Mouse (Mus musculus) kidney, adult 18-20 months (tissue): ENCODE data around the gene Atp5e.

ENCODE experiments used
- DNase-seq: peaks from one replicate; pipeline ENCODE4 v3.0.0; 2021

The Atp5e gene

DNA sequence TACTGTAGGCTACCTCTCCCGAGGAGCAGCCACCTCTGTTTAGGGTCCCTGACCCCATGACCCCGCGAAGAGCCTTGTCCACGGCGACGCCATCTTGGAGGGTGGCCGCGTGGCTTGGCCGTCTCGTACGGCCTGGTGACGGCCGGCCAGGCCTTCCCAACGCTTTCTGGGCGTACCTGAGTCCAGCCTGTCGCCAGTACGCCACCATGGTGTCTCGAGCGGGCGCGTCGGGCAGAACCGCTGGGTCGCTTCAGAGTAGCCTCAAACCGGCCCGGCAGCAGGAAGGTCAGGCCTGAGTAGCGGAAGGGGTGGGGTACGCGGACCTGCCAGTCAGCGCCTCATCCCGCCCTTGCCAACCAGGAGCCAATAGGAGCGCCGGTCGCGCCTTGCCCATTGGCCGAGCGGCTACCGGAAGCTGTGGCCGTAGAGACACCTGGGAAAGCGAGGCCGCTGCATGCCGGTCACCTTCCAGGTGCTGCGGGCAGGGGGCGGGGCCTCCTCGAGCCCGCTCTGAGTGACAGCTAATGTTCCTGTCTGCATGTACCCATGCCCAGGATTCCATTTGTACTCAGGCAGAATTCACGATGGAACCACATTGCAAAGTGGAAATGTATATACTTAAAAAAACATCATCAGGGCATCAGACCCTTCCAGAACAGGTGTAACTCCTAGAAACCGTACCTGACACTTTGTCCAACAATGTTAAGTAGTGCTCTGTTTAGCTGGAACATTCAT is at the start of gene Atp5e:
Gene Atp5e, minus strand, starts transcription at position 317 of the 735 bp plus-strand sequence.
- DNase-seq: peak; percentile 96

GRCm38 (mm10) chr2:174509825-174510224 is 45.9 kb upstream of the Atp5e start:
- no peak for DNase-seq

DNA sequence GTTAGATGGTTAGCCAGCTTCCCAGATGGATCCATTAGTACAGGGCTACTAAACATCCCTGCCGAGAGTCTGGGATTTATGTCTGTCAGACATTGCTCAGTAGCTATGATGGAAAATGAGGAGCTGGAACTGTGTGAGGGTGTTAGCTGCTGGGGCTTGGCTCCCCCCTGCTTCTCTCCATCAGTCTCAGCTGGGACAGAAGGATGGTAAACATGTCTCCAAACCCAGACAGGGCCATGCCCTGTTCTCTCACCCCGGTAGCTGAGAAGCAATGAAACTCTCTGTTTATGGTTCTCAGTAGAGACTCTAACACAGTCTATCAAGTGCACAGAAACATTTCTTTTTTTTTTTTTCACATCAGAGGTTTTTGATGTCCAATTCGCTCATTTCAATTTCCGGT is 44.1 kb upstream of the Atp5e start:
- no peak for DNase-seq

DNA sequence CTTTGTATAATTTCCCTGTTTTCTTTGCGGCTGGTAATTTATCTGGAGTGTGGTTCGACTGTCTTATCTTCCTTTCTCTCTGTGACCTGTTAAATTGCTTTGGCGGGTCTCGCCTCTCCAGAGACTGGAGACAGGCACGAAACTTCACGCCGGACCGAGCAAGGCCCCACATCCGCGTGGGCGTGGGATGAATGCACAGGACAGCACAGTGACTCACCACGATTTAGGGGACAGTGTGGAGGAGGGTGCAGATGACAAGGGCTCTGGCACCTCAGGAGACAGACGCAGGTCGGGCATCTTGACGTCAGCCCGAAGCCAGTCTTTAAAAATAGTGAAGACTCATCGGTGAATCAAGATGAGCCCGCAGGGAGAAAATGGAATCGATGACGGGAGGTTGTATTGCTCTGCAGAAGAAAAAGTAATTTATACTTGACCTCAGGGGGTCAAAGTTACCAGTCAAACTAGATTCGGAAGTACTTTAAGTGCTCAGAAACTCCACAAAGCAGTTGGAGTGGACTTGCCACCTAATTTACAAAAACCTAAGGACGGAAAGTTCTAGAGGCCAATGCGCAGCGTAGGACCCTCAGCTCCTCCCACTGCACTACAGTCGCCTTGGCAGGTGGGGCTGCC is 39.0 kb upstream of the Atp5e start:
- DNase-seq: no peak

DNA sequence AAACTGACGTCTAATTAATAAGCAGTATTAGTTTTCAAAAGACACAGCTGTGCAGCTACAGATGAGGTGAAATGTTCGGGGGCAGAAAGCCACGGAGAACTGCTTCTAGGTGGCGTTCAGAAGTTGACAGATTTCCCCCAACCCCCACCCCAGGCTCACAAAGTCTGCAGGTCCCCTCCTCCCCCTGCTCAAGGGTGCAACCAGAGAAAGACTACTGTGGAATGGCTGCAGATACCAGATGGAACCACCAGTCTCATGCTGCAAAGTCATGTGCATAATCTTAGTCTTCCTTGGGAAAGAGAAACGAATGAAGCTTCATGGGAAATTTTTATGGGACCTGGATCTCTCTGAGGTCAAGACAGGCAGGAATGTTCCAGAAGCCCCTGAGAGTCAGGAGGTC is 38.4 kb upstream of the Atp5e start:
- no peak for DNase-seq

GRCm38 (mm10) chr2:174501517-174501916 is 37.6 kb upstream of the Atp5e start:
- no peak for DNase-seq

- no peak for DNase-seq
Measured at GRCm38 (mm10) chr2:174500814-174501503, 37.1 kb upstream of the Atp5e start.

DNA sequence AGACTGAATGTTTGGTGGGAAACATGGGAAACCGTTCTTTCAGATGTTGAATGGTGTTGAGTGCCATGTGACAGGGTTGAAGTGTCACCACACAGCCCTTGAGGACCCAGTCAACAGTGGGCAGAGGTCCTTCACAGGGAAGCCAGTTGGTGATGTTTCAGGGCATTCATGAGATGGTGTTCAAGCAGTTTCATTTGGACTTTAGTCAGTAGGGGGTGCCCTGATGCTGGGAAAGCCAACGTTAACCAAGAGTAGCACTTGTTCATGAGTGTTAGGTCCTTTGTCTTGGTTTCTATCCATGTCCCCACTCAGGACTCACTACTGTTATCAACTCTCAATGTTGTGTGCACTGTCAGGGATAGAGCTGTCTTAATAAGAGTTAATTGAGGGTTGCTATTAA is 29.0 kb upstream of the Atp5e start:
- no peak for DNase-seq

- no peak for DNase-seq
Measured at GRCm38 (mm10) chr2:174487005-174487404, 23.1 kb upstream of the Atp5e start.

DNA sequence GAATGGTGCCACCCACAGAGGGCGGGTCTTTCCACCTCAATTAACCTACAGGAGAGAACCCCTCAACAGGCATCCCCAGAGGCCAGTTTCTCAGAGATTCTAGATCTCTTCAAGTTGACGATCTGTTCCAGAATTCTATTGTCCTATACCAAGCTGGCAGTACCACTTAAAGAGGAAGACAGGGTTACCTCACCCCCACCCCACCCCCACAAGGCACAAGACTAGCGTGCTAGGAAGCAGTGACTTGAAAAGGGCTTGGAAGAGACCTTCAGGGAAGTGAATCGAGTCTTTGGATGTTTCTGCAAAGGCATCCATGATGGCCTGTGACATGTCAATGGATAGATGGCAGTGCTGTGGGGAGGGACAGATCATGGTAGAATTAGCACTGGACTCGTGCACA is 14.8 kb upstream of the Atp5e start:
- DNase-seq: no peak

DNA sequence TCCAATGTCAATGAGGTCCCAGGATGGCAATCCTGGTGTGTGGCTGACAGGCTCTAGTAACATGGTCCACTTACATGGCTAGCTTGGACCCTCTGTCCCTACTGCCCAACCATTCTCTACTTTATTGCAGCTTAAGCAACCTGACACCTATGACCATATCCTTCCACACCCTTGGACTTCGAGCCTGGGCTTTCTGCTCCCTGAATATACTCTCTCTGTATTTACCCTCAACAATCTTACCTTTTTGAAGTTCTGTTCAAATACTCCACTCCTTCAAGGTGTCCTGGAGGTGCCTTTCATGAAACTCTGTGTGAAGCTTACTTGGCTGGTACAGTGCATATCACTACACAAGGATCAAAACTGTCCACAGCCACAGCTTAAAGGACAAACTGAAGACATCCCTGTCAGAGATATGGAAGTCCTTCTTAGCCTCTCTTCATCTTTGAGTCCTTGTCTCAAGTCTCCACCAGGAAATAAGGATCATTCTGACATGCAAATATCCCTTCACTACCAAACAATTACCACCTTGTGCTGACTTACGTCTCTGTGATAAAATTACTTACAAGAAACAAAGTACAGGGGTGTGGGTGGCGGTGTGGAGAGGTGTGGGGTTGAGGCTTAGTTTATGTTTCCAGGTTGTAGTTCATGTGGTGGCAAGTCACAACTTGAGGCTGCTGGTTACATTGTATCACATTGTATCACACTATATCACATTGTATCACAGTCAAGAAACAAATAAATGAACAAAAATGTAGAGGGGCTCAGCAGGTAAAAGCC is 13.8 kb upstream of the Atp5e start:
- DNase-seq: no peak

DNA sequence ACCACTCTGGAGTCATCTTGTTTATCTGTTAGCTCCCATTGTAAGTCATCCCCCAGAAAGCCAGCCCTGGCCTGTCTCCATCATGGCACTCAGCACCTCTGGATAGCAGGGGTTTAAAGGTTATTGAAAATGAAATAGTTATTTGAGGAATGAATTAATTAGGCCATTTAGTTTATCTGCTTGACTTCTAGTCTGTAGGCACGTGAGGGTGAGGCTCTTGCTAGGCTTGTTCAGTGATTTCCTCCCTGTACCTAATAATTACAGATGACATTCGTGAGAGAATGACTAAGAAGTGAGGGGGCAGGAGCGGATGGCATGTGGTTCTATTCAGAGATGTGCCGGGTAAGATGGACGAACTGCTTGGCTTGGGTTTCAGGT is 9.6 kb upstream of the Atp5e start:
- no peak for DNase-seq

DNA sequence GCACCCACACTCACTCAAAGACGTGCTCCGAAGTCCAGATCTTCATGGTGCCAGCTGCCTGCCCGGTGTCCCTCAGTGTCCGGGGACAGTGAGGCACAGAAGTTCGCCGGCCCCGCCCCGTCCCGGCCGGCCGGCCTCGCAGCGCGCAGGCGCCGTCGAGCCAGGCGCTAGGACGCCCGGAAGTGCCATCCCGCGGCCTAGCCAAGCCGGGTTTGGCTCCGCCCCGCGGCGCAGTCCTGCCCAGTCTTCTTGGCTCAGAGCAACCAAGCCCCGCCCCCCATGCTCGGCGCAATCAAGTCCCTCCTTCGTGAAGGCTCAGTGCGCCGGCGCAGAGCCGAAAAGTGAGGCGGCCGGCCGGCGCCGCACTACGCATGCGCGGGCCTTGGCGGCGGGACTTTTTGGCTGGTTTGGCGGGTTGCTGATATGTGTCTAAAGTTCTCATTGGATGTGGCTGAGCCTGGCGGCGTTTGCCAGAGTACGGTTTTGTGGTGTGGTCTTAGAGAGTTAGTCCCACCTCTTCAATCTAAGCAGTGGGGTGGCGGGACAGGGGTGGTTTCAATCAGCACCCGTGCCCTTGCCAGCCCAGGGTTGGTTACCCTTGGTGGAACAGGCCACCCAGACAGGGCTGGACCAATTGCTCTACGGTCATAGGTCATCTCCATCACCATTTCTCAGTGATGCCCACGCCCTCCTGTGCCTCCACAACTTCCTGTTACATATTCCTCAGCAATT is 9.1 kb upstream of the Atp5e start, which contains the start of gene Prelid3b:
Gene Prelid3b, minus strand, starts transcription at position 264 of the 732 bp plus-strand sequence.
- DNase-seq: peak; percentile 99

DNA sequence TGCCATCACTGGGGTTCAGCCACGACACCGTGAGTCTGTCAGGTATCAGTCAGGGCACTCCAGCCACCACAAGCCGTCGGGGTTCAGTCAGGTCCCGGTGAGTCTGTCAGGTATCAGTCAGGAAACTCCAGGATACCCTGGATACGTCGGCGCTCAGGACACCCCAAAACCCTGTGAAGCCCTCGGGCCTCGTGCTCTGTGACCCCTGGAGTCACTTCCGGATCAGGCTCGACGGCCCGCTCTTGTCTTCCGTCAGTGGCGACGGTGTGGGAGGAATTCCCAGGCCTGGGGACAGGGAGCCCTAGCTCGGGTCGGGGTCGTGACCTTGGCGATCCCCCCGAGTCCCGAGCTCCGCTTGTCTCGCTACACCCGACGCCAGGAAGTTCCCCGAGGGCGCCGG is 8.5 kb upstream of the Atp5e start:
- DNase-seq: no peak

DNA sequence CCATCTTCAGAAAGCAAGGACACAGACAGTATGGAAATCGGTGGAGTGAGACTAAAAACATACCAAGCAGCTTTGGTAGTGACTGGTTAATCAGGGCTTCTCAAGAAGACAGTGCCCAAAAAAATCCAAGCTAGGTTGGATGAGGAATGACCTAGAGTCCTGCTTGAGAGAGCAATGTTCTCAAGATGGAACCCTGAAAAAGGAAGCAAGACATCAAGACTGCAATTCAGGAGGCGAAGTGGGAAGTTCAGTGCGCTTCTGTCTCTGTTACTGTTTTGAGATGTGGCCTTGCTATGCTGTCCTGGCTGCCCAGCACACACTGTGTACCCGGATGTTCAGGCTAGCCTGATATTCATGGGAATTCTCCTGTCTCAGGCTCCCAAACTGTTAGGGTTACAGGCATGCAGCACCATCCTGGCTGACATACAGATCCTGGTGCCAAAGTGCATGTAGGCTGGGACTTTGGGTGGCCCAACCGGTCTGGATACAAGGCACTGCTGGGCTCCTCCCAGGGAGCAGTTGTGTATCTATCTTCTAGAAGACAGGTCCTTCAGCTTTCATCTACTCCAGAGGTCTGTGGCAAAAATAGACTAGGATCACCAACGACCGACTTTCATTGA is 7.0 kb upstream of the Atp5e start:
- DNase-seq: no peak

DNA sequence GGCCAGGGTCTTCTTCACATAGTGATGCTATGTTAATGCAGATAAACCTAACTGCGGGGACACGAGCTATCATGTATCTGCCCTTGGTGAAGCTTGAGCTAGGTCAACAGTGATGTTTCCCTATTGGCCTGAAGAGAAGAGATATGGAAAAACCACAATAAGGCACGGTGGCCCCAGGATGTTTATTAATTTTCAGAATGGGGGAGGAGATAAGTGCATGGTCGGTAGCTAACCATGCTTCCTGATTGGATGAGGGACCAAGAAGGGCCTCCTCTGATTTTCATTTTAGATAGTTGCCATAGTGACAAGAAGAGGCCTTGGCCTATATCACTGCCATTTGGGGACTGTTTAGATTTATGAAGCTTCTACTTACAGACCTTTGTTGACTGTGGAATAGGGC is 6.4 kb upstream of the Atp5e start:
- no peak for DNase-seq

DNA sequence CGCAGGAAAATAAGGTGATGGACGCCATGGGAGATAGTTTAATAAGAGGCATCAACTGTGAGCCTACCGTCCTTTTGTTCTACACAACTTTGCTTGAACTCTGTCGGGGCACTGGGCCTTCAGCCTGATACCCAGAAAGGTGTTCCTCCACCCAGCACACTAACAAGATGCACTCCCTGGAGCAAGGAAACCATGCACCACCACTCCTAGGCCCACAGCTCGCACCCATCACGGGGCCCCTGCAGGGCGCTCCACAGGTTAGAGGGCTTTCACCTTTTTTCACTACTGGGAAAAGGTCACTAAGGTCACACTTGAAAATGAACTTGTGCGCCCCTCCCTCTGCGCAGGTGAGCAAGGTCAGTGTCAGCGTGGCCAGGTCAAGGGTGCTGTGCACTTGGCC is 535 bp downstream of the Atp5e start:
- DNase-seq: no peak

- no peak for DNase-seq
Measured at GRCm38 (mm10) chr2:174459365-174459764, 4.5 kb downstream of the Atp5e start.

DNA sequence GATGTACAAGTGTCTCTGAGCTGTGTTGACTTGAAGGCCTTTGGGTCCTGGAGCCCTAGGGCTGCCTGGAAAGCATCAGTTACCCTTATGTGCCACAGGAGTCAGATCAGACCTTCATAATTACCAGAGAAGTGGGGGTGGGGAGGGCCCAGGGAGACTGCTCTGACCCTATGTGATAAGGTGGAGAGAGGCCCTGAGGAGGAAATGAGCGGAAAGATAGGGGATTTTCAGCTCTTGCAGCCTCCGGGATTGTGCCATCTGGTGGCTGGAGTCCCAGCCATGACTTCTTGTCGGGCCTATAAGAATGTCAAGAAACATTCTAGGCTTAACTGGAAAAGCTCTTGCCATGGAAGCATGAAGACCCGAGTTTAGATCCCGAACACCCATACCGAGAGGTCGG is 10.2 kb downstream of the Atp5e start:
- no peak for DNase-seq

DNA sequence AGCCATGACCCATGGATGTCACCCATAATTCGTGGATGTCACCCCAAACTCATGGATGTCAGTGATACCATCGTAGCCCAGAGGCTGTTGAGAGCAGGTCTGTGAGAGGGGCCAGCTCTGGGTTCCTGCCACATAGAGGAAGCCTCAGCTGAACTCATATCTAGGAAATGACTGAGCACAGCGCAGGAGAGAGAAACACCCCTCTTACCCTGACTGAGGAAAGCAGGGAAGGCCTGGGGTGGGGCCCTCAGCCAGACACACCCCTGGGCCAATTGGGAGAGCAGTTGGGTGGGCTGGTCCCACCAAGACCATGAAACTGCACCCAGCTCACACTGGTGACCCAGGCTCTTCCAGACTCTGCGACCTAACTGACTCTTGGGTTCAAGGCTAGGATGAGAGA is 13.6 kb downstream of the Atp5e start, which contains the start of gene Tubb1:
Gene Tubb1, plus strand, starts transcription at position 343 of the 400 bp plus-strand sequence.
- no peak for DNase-seq

DNA sequence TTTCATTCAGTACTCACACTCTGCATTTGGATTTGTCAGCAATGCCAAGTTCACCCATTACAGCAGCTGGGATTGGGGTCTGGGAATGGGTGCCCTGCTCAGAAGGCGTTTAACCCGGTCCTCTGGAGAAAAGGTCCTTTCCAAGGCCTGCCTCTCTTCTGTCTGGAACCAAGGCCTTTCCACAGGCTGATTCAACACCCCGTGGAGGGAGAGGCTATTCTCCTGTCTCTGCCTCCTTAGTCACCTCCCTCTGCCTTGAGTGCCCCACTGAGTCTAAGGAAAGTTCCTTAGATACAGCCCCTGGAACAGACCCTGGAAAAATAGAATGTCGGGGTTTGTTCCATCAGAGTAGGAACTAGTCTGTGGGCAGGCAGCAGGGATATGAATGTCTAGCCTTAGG is 15.5 kb downstream of the Atp5e start:
- DNase-seq: no peak

- no peak for DNase-seq
Measured at GRCm38 (mm10) chr2:174446905-174447304, 17.0 kb downstream of the Atp5e start.
